Mouse (Mus musculus): ENCODE results near the gene Bcdin3d. TPM values are rescaled to one million over a fixed set of nuclear protein-coding genes. Genes with fewer than 3 reads are reported as not detected.

The Bcdin3d gene
- polyA plus RNA-seq, 1 experiment from 2014 or later, result 14.8 TPM

DNA sequence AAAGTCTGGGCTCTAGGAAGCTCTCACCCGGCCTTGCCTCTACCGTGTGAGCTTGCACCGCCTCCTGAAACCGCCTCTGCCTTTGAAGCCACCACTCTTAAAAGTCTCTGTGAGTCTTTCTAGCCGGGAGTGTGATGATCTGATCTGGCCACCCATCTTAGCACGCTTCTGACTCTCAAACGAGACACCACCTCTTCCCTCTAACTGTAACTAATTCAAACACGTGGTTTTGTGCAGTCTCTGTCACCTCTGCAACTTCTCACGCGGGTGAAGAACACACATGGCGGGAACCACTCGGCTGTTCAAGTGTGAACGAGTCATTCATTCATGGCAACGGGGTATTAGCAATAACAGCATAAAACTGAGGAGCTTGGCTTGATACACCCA, 2.9 kb downstream of the Bcdin3d start:
- no peak overlapping the region for H3K4me2 ChIP-seq
- H3K27me3 ChIP-seq (replicated peaks), result no peaks in the 10 kb centered on the region
- no peak for ATAC-seq (ENCODE audit: insufficient read depth, low FRiP score, low read depth)
- no peaks in the 10 kb centered on the region for H3K9me3 ChIP-seq
- peaks cover 2% of the 10 kb centered on the region; the same call in 1 of the 2 replicates for H3K36me3 ChIP-seq
- H3K4me1 ChIP-seq, result 0 out of 2 replicates have a peak, but pooled peaks cover 4% of the 10 kb centered on the region
- no peak overlapping the region for H3K9ac ChIP-seq
- H3K4me3 ChIP-seq (replicated peaks), result no peak overlapping the region
- WGBS, result 71% methylated on average over 14 of the region's 14 CpGs
- H3K27ac ChIP-seq, result no peak overlapping the region

DNA sequence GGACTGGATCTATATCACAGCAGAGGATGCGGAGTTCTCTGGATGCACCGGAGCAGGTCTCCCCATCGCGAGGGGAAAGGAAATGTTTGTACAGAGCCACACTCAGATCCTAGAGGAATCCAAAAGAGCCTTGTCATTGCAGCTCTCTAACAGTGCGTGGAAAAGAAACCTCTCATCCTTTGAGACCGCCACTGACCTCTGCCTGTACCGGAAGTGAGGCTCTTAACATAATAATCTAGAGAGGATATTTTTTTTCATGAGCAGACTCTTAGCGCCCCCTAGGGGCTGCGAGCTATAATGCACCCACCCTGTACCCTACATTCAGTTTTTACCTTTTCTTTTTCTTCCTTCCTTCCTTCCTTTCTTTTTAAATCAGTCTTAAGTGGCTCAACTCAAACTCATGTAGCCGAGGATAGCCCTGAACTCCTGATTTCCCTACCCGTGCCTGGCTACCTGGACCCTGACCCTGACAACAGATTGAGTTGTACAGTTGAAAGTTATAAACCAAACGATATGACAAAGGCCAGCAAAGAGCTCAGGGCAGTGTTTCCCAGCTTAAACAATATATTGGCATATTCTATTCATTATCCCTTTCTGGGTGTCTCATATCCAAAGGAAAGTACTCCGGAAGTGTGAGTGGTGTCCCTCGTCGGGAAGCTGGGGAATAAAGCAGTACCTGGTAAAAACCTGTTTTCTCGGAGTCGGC, 3.4 kb downstream of the Bcdin3d start:
- H3K4me3 ChIP-seq (replicated peaks), result no peak overlapping the region
- 57% methylated on average over 17 of the region's 17 CpGs for WGBS
- no peak overlapping the region for H3K4me2 ChIP-seq
- 0 out of 2 replicates have a peak, but pooled peaks cover 4% of the 10 kb centered on the region for H3K4me1 ChIP-seq
- H3K27ac ChIP-seq, result no peak overlapping the region
- no peaks in the 10 kb centered on the region for H3K9me3 ChIP-seq
- H3K27me3 ChIP-seq (replicated peaks), result no peaks in the 10 kb centered on the region
- H3K9ac ChIP-seq, result no peak overlapping the region
- H3K36me3 ChIP-seq, result peaks cover 2% of the 10 kb centered on the region; the same call in 1 of the 2 replicates
- no peak for ATAC-seq (ENCODE audit: insufficient read depth, low FRiP score, low read depth)

DNA sequence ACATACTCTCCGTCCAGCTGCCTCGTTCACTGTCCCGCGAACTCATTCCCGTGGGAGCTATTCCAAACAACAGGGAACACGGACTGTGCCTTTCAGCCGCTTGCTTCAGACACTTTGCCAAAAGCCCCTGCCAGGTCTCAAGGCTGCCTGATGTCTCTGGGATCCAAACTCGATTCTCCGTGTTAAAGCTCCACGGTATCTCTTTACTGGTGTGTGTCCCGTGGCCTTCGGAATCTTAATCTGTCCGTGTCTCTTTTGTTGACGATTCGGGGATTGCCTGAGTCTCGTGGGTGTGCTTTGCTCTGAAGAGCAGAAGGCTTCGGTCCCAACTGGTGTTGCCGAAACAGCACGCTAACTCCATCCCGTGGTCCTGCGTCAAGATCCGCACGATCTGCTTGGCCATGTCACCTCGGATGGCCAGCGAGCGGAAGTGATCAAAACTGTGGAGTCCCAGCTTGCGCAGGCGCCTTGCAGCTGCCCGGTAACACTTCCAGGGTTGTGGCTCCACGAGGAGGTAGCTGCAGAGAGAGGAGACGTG, 4.2 kb downstream of the Bcdin3d start:
- H3K36me3 ChIP-seq, result peaks cover 2% of the 10 kb centered on the region; the same call in 1 of the 2 replicates
- H3K27ac ChIP-seq, result no peak overlapping the region
- no peaks in the 10 kb centered on the region for H3K9me3 ChIP-seq
- H3K27me3 ChIP-seq (replicated peaks), result no peaks in the 10 kb centered on the region
- 0 out of 2 replicates have a peak, but pooled peaks cover 4% of the 10 kb centered on the region for H3K4me1 ChIP-seq
- H3K4me2 ChIP-seq, result no peak overlapping the region
- H3K9ac ChIP-seq, result no peak overlapping the region
- H3K4me3 ChIP-seq (replicated peaks), result no peak overlapping the region
- no peak for ATAC-seq (ENCODE audit: insufficient read depth, low FRiP score, low read depth)
- 86% methylated on average over 31 of the region's 31 CpGs for WGBS

DNA sequence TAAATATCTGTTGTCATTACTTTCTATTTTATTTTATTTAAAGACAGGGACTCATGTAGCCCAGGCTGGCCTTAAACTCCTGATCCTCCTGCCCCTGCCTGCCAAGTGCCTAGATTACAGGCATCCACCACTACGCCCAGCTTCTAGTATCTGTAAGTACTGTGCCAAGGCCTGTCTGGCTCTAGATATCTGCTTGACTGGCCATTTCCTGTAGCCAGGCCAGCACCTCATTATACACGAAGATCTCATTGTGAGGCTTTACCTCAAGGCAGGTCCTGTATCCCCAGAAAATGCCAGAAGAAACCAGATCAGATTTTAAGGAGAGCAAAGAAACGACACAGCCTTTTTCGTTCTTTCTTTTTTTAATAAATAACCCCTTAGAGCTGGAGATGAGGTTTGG, 4.8 kb downstream of the Bcdin3d start:
- WGBS, result 88% methylated on average over 4 of the region's 4 CpGs

DNA sequence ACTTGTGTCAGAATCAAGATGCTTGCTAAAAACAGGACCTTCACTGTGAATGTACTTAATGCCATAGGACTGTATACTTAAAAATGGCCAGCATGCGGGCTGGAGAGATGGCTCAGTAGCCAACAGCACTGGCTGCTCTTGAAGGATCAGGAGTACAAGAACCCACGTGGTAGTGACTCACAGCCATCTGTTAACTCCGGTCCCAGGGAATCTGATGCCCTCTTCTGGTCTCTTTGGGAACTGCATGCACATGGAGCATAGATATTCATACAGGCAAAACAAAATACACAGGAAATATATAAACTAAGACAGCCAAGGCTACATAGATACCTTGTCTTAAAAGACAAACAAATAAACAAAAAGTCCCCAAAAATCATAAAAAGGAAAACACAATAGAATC, 5.5 kb downstream of the Bcdin3d start:
- Histone ChIP-seq H3K4me2 (no peak overlapping the region), H3K27me3 (replicated peaks) (no peaks in the 10 kb centered on the region), H3K36me3 (peaks cover 2% of the 10 kb centered on the region; the same call in 1 of the 2 replicates), H3K27ac (no peak overlapping the region), H3K4me3 (replicated peaks) (no peak overlapping the region), H3K9me3 (no peaks in the 10 kb centered on the region), H3K9ac (no peak overlapping the region), H3K4me1 (0 out of 2 replicates have a peak, but pooled peaks cover 4% of the 10 kb centered on the region)
- 37% methylated on average over 3 of the region's 3 CpGs for WGBS
- no peak for ATAC-seq (ENCODE audit: insufficient read depth, low FRiP score, low read depth)

More for the DNA sequence above, 4.8 kb downstream of the Bcdin3d start:
- no peak overlapping the region for H3K4me3 ChIP-seq (replicated peaks)
- H3K27me3 ChIP-seq (replicated peaks), result no peaks in the 10 kb centered on the region
- H3K4me2 ChIP-seq, result no peak overlapping the region
- no peaks in the 10 kb centered on the region for H3K9me3 ChIP-seq
- no peak overlapping the region for H3K9ac ChIP-seq
- H3K4me1 ChIP-seq, result 0 out of 2 replicates have a peak, but pooled peaks cover 4% of the 10 kb centered on the region
- peaks cover 2% of the 10 kb centered on the region; the same call in 1 of the 2 replicates for H3K36me3 ChIP-seq
- H3K27ac ChIP-seq, result no peak overlapping the region
- ATAC-seq (ENCODE audit: insufficient read depth, low FRiP score, low read depth), result no peak

DNA sequence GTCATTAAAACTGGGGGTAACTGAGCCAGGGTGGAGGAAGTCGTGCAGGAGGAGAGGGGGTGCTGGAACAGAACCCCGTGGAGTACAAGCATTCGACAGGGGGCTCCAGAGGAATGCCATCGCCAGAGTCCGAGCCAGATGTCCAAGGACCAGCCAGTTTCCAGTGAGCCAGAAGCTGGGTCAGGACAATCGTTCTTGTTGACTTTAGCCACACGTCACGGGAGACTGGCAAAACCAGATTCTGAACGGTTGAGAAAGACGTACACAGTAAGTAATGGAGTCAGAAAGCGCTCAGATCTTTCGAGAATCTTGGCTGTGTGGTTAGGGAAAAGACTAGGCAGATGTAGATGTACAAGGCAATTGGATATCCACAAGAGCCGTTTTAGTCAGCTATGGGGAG, 11.3 kb downstream of the Bcdin3d start:
- no peak for ATAC-seq (ENCODE audit: insufficient read depth, low FRiP score, low read depth)
- 61% methylated on average over 13 of the region's 13 CpGs for WGBS
- H3K36me3 ChIP-seq, result no peaks in the 10 kb centered on the region
- 0 out of 2 replicates have a peak, but pooled peaks cover 1% of the 10 kb centered on the region for H3K4me1 ChIP-seq
- H3K9me3 ChIP-seq, result no peaks in the 10 kb centered on the region
- H3K9ac ChIP-seq, result no peak overlapping the region
- no peak overlapping the region for H3K4me3 ChIP-seq (replicated peaks)
- no peak overlapping the region for H3K27ac ChIP-seq
- H3K27me3 ChIP-seq (replicated peaks), result no peaks in the 10 kb centered on the region
- peak overlapping the region; percentile 22; the same call in 1 of the 2 replicates for H3K4me2 ChIP-seq

DNA sequence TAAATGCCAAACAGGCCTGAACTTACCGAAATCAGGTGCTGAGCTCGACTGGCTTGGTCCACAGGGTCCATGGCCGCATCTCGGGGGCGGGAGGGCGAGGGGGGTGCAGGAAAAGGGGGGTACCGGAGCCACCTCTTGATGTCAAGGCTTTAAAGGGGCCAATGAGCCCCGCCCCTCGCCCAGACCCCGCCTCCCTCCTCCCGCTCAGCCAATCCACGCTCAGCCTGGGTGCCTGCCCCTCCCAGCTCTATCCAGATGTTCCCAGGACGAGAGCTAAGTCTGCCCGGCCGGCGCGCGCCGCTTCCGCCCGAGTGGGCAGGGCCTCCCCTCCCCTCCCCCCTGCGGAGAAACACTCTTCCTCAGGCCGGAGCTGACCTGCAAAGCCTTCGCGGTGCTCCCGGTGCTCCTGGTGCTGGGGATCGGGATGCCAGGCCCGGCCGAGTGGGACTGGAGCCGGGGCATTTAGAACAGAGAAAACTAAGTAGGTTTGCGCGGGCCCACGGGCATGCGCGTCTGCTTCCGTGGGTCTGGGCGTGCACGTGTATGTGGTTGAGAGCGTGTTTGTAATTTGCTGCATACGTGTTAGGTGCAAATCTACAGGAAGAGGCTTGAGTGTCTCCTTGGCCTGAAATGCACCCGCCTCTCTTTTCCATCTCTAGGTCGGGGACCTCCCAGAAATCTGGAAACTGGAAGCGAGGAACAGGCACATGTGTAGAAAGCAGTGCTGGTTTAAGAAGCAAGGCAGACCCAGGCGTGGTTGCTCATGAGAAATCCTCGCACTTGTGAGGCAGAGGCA, 16.7 kb downstream of the Bcdin3d start, which contains the start of gene Nckap5l:
Nckap5l (minus strand) TSS at position 143 of the 796 bp plus-strand sequence.
- Histone ChIP-seq H3K4me3 (replicated peaks) (peak within 1 kb of the TSS; percentile 70), H3K4me2 (peak within 1 kb of the TSS; percentile 78), H3K27ac (peak within 1 kb of the TSS; percentile 90), H3K9ac (peak within 1 kb of the TSS; percentile 73), H3K9me3 (no peaks in the 10 kb centered on the region), H3K4me1 (peaks cover 21% of the 10 kb centered on the region), H3K27me3 (replicated peaks) (no peaks in the 10 kb centered on the region), H3K36me3 (no peaks in the 10 kb centered on the region)
- ATAC-seq (ENCODE audit: insufficient read depth, low FRiP score, low read depth), result peak; percentile 93
- WGBS, result under 1% methylated on average over 41 of the region's 45 CpGs

DNA sequence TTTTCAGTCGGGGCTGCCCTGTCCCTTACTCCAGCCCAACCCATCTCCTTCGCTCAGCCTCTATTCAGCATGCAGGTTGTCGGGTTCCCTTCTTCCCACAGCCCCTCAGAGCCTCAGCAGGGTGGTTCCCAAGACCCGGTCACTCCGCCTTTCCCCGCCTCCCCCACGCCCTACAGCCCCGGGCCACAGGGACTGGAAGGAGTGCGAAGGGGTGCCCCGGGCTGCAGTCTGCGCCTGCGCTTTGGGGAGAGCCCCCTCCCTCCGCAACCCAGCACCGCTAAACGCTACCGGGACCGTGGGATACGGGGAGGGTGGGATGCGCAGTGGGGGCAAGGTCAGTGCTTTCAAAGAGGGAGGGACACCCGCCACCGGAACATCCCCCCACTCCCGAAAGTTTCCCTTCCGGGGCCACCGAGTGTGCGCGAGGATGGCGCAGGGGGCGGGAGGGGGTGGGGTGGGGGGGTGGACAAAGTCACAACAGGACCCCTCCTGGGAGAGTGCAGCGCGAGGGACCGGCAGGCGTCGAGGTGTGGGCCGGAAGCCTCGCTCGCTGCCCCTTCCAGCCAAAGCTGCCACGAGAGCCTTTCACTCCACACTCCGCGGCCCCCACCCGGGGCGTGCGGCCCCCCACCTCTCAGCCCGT, 17.4 kb downstream of the Bcdin3d start:
- Histone ChIP-seq H3K27ac (peak overlapping the region; percentile 90), H3K9me3 (no peaks in the 10 kb centered on the region), H3K9ac (peak overlapping the region; percentile 63), H3K27me3 (replicated peaks) (no peaks in the 10 kb centered on the region), H3K4me1 (peaks cover 21% of the 10 kb centered on the region), H3K36me3 (no peaks in the 10 kb centered on the region), H3K4me2 (peak overlapping the region; percentile 78), H3K4me3 (replicated peaks) (peak overlapping the region; percentile 70)
- under 1% methylated on average over 39 of the region's 43 CpGs for WGBS
- ATAC-seq (ENCODE audit: insufficient read depth, low FRiP score, low read depth), result peak; percentile 56

DNA sequence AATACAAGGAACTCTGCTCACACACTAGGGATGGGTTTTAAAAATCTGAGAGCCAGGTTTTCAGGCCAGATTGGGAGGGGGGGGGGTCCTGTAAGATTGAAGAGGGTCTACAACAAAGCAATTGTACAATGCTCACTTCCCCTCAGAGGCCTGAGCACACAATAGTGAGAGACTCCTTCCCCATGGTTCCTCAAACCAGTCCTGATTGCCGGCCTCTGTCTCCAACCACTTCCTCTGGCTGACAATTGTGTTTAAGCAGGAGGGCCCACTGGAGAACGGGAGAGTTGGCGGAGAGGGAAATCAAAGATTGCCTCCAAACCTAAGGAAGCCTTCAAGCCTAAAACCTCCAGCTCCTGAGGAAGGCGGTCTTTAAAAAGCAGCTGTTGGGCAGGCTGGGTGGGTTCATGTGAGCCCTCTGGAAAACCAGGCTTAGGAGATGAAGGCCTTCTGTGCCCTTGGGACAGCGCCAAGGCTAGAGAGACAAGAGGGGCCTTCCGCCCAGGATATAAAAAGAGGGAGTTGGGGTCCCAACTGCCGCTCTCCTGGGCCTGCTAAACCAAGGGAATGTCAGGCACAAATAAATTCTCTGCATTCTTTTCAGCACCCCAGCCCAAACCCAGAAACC, 18.1 kb downstream of the Bcdin3d start:
- Histone ChIP-seq H3K9me3 (no peaks in the 10 kb centered on the region), H3K27ac (peak overlapping the region; percentile 90), H3K4me1 (peaks cover 21% of the 10 kb centered on the region), H3K9ac (peak overlapping the region; percentile 63; the same call in 1 of the 2 replicates), H3K27me3 (replicated peaks) (no peaks in the 10 kb centered on the region), H3K4me3 (replicated peaks) (peak overlapping the region; percentile 70), H3K36me3 (no peaks in the 10 kb centered on the region), H3K4me2 (peak overlapping the region; percentile 78)
- no peak for ATAC-seq (ENCODE audit: insufficient read depth, low FRiP score, low read depth)
- 21% methylated on average over 7 of the region's 7 CpGs for WGBS

DNA sequence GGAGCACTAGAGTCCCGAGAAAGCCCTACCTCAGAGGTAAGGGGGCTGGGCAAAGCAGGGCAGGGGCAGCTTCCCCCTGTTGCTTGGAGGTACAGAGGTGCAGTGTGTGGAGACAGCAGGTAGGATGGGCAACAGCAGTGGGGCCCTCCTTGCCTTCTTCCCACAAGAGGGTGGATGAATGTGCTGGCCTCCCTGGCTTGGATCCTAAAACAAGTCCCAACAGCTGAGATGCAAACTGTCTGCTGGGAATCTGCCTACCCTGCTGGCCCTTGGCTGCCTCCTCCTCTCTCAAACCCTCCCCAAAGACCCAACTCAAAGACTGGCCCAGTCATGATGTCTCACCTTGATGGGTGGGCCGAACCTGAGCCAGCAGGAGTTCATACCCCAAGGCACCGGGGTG, 19.1 kb downstream of the Bcdin3d start:
- H3K4me1 ChIP-seq, result peaks cover 21% of the 10 kb centered on the region
- H3K36me3 ChIP-seq, result no peaks in the 10 kb centered on the region
- H3K27me3 ChIP-seq (replicated peaks), result no peaks in the 10 kb centered on the region
- no peaks in the 10 kb centered on the region for H3K9me3 ChIP-seq
- H3K27ac ChIP-seq, result no peak overlapping the region
- H3K4me3 ChIP-seq (replicated peaks), result no peak overlapping the region
- H3K9ac ChIP-seq, result no peak overlapping the region
- 83% methylated on average over 3 of the region's 3 CpGs for WGBS
- peak overlapping the region; percentile 78; the same call in 1 of the 2 replicates for H3K4me2 ChIP-seq
- ATAC-seq (ENCODE audit: insufficient read depth, low FRiP score, low read depth), result no peak
